Mouse (Mus musculus): ENCODE results near the gene Cald1. TPM values are rescaled to one million over a fixed set of nuclear protein-coding genes. Genes with fewer than 3 reads are reported as not detected.

Gene Cald1
- 0.65 TPM in 1 of 2 replicates, not detected in the other for total RNA-seq (2017)

- no peak for ATAC-seq (replicated peaks in 1 of 2; ENCODE audit: insufficient read depth in 1 of 2, low FRiP score in 2 of 2, low TSS enrichment in 1 of 2, low read depth in 1 of 2, poor library complexity in 2 of 2, severe bottlenecking in 2 of 2)
Observed at GRCm38 (mm10) chr6:34598121-34599065, at the start of gene Cald1. Gene Cald1 (plus strand): TSS chr6:34598500.

- ATAC-seq (replicated peaks in 1 of 2; ENCODE audit: insufficient read depth in 1 of 2, low FRiP score in 2 of 2, low TSS enrichment in 1 of 2, low read depth in 1 of 2, poor library complexity in 2 of 2, severe bottlenecking in 2 of 2): peak in 1 of 2 experiments; percentile 71; a peak in 1 of 4 replicates
Observed at GRCm38 (mm10) chr6:34549017-34549416, 49.3 kb upstream of the Cald1 start.

GRCm38 (mm10) chr6:34552489-34553157, 45.7 kb upstream of the Cald1 start:
- ATAC-seq (replicated peaks in 1 of 2; ENCODE audit: insufficient read depth in 1 of 2, low FRiP score in 2 of 2, low TSS enrichment in 1 of 2, low read depth in 1 of 2, poor library complexity in 2 of 2, severe bottlenecking in 2 of 2): no peak

GRCm38 (mm10) chr6:34554291-34554997, 43.9 kb upstream of the Cald1 start:
- no peak for ATAC-seq (replicated peaks in 1 of 2; ENCODE audit: insufficient read depth in 1 of 2, low FRiP score in 2 of 2, low TSS enrichment in 1 of 2, low read depth in 1 of 2, poor library complexity in 2 of 2, severe bottlenecking in 2 of 2)

GRCm38 (mm10) chr6:34559521-34559920, 38.8 kb upstream of the Cald1 start:
- ATAC-seq (replicated peaks in 1 of 2; ENCODE audit: insufficient read depth in 1 of 2, low FRiP score in 2 of 2, low TSS enrichment in 1 of 2, low read depth in 1 of 2, poor library complexity in 2 of 2, severe bottlenecking in 2 of 2): no peak

DNA sequence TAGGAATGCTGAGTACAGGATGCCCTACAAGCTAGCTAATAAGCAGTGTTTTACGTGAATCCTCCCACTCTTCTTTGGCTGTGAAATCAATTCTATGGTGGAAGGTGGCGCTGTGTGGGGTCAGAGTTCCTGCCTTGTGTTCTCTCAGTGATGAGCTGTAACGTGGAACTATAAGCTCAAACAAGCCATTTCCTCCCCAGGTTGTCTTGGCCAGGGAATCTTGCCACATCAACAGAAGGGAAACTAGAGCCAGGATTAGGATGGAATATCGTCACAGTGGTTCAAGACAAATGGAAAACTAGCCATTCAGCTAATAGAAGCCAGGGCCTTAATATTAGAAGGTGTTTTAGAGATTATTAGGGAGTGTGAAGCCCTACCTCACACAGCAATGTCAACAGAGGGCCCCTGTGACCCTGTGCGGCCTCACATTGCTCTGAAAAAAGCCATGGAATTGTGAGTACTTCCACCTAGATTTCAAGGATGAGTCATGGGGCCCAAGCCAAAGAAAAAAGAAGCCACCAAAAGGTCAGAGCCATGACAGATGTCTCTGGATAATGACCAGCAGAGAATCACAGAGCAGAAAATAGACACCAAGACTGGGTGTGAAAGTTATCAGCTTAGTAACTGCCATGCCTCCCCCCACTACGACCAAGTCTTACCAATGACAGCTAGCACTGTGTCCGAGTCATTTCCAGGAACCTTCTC, 33.0 kb upstream of the Cald1 start:
- no peak for ATAC-seq (replicated peaks in 1 of 2; ENCODE audit: insufficient read depth in 1 of 2, low FRiP score in 2 of 2, low TSS enrichment in 1 of 2, low read depth in 1 of 2, poor library complexity in 2 of 2, severe bottlenecking in 2 of 2)

- no peak for ATAC-seq (replicated peaks in 1 of 2; ENCODE audit: insufficient read depth in 1 of 2, low FRiP score in 2 of 2, low TSS enrichment in 1 of 2, low read depth in 1 of 2, poor library complexity in 2 of 2, severe bottlenecking in 2 of 2)
Observed at GRCm38 (mm10) chr6:34567298-34567697, 31.0 kb upstream of the Cald1 start.

GRCm38 (mm10) chr6:34579504-34580068, 18.7 kb upstream of the Cald1 start:
- ATAC-seq (replicated peaks in 1 of 2; ENCODE audit: insufficient read depth in 1 of 2, low FRiP score in 2 of 2, low TSS enrichment in 1 of 2, low read depth in 1 of 2, poor library complexity in 2 of 2, severe bottlenecking in 2 of 2): no peak

DNA sequence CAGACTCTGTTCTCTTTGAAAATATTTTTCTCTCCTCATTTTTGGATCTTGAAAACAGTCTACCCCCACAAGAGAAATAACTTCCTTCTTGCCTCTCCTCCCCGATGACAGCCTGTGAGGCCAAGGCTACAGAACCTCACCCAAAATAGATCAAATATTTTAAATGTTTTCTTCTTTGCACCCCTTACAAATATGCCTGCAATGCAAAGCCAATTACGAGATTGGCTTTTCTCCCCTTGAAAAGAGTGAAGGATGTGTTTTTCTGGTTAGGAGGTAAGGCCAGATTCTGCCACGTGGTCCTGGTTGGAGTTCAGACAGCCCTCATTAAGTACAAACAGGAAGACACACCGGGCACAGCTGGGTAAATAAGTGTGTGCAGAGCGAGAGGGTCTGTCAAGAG, 14.9 kb upstream of the Cald1 start:
- ATAC-seq (replicated peaks in 1 of 2; ENCODE audit: insufficient read depth in 1 of 2, low FRiP score in 2 of 2, low TSS enrichment in 1 of 2, low read depth in 1 of 2, poor library complexity in 2 of 2, severe bottlenecking in 2 of 2): no peak

GRCm38 (mm10) chr6:34588066-34588465, 10.2 kb upstream of the Cald1 start:
- no peak for ATAC-seq (replicated peaks in 1 of 2; ENCODE audit: insufficient read depth in 1 of 2, low FRiP score in 2 of 2, low TSS enrichment in 1 of 2, low read depth in 1 of 2, poor library complexity in 2 of 2, severe bottlenecking in 2 of 2)

DNA sequence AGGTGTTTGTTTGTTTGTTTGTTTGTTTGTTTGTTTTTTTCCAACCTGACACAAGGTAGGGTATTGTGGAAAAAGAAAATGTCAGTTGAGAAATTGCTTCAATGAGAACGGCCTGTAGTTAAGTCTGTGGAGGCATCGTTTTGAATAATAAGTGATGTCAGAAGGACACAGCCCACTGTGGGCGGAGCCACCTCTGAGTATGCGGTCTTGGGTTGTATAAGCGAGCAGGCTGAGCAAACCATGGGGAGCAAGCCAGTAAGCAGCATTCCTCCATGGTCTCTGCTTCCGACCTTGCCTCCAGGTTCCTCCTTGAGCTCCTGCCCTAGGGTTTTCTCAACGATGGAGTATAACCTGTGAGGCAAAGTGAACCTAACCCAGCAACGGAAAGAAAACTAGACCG, 7.6 kb upstream of the Cald1 start:
- ATAC-seq (replicated peaks in 1 of 2; ENCODE audit: insufficient read depth in 1 of 2, low FRiP score in 2 of 2, low TSS enrichment in 1 of 2, low read depth in 1 of 2, poor library complexity in 2 of 2, severe bottlenecking in 2 of 2): no peak

DNA sequence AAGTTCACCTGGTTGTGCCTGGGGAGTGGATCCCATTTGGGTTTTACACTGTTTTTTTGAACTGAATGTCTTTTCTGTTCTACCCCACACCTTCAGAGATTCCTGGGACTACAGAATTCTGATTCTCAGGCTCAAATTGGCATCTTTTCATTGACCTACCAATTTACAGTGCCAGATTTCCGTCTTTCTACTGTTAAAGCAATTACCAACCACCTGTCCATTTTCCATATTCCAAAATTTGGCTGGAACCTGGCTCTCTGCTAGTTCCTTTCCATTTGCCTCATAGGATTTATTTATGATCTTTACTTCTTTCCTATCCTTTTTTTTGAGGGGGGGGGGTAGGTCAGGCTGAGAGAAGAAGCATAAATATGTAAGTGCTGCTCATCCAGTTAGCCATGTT, 4.9 kb upstream of the Cald1 start:
- ATAC-seq (replicated peaks in 1 of 2; ENCODE audit: insufficient read depth in 1 of 2, low FRiP score in 2 of 2, low TSS enrichment in 1 of 2, low read depth in 1 of 2, poor library complexity in 2 of 2, severe bottlenecking in 2 of 2): no peak

GRCm38 (mm10) chr6:34597316-34597715, 984 bp upstream of the Cald1 start:
- no peak for ATAC-seq (replicated peaks in 1 of 2; ENCODE audit: insufficient read depth in 1 of 2, low FRiP score in 2 of 2, low TSS enrichment in 1 of 2, low read depth in 1 of 2, poor library complexity in 2 of 2, severe bottlenecking in 2 of 2)

- no peak for ATAC-seq (replicated peaks in 1 of 2; ENCODE audit: insufficient read depth in 1 of 2, low FRiP score in 2 of 2, low TSS enrichment in 1 of 2, low read depth in 1 of 2, poor library complexity in 2 of 2, severe bottlenecking in 2 of 2)
Observed at GRCm38 (mm10) chr6:34599171-34599570, 871 bp downstream of the Cald1 start.

DNA sequence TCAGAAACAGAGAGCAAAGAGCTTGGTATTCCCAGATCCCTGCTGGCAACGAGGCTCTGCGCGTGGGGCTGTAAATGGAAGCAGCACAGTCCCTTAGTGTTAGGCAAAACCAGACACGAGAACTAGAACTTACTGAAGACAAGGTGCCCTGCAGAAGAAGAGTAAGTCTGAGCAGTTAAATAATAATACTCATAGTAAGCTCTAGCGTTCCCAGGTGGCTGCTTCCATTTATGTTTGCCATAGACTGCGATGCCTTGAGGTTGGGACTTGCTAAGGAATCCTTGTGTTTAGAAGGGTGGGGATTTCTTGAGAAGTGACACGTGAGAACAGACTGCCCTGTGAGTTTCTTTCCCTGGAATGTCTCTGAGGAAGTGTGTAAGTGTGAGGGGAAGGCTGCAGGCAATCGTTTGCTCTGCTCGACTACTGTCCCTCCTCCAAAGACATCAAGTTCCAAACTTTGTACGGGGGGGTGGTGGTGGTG, 1.4 kb downstream of the Cald1 start:
- no peak for ATAC-seq (replicated peaks in 1 of 2; ENCODE audit: insufficient read depth in 1 of 2, low FRiP score in 2 of 2, low TSS enrichment in 1 of 2, low read depth in 1 of 2, poor library complexity in 2 of 2, severe bottlenecking in 2 of 2)

DNA sequence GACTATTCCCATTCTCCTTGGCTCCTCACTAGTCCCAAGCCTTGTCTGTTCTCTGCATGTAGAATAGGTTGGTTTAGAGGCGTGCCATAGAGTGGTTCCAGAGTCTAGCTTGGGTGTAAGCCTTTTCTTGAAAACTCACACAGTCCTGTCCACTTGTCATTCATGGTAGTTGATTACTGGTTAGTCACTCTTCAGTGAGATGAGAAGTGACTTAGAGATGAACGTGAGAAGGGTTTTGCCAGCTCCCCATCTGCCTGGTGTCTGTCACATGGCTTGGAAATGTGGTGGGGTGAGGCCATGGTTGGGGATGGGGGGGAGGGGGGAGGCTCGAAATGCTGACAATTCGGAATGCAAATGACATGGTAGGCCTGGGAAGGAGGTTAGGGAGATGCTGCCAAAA, 2.5 kb downstream of the Cald1 start:
- ATAC-seq (replicated peaks in 1 of 2; ENCODE audit: insufficient read depth in 1 of 2, low FRiP score in 2 of 2, low TSS enrichment in 1 of 2, low read depth in 1 of 2, poor library complexity in 2 of 2, severe bottlenecking in 2 of 2): no peak

GRCm38 (mm10) chr6:34602091-34602490, 3.8 kb downstream of the Cald1 start:
- ATAC-seq (replicated peaks in 1 of 2; ENCODE audit: insufficient read depth in 1 of 2, low FRiP score in 2 of 2, low TSS enrichment in 1 of 2, low read depth in 1 of 2, poor library complexity in 2 of 2, severe bottlenecking in 2 of 2): no peak

Measured in hematopoietic stem cell, adult 5-6 weeks (primary cell).